ENCODE assay signal across 7 mouse cellular contexts in the genomic region with DNA sequence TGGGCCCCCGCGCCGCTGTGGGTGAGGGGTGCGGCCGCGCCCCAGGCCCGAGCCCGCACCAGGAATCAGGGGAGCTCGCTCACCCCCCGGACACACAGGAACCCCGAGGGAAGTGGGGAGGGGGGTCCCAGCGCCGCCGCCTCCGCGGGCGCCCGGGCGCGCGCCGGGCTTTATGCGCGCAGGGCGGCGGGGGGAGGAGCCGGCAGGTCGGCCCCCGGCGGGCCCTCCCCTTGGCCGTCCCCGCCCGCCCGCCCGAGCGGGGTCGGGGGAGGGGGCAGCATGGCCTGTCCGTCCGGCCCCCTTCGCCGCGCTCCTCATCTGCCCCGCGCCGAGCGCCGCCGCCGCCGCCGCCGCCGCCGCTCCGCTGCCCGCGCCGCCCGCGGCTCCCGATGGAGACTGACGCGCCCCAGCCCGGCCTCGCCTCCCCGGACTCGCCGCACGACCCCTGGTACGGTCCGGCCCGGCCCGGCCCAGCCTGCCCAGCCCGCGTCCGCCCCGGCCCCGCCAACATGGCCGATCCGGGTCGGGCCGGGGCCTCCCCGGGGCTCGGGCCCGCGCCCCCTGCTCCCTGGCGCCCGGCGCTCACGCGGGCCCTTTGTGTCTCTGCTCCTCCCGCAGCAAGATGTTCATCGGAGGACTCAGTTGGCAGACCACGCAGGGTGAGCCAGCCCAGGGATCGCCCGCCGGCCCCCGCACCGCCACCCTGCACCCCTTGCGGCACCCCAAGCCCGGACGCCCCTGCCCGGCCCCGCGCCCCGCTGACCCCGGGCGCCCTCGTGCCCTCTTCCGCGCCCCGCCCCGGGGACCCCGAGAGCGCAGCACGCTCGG. TPM values are rescaled to one million over a fixed set of nuclear protein-coding genes. Genes with fewer than 3 reads are reported as not detected.
DNase-seq lines count a peak whose midpoint lies in the region; ATAC-seq and TF ChIP-seq lines count a peak whose summit lies in the region.

TSS of gene Msi1 (plus strand) at position 241 of the 828 bp plus-strand sequence.

- peaks cover 8% of the 10 kb centered on the region; the same call in 1 of the 2 replicates for H3K4me1 ChIP-seq in lung, embryonic 14.5 days (ENCODE audit: insufficient read depth)
- H3K4me1 ChIP-seq in forebrain, embryonic 11.5 days (replicated peaks; ENCODE audit: control insufficient read depth, insufficient read depth, low read length): peaks cover 33% of the 10 kb centered on the region
- H3K4me1 ChIP-seq in midbrain, postnatal 0 days (ENCODE audit: insufficient read depth, low read length): peaks cover 28% of the 10 kb centered on the region

- no peak for TF ChIP-seq CTCF in lung, embryonic 14.5 days (IDR thresholded peaks at IDR 0.05; ENCODE audit: low read depth)
- TF ChIP-seq CTCF in midbrain, postnatal 0 days (IDR thresholded peaks at IDR 0.05): no peak

- peak within 1 kb of the TSS; percentile 88 for H3K4me3 ChIP-seq in lung, embryonic 14.5 days (ENCODE audit: low read depth, low read length)
- H3K4me3 ChIP-seq in forebrain, embryonic 11.5 days (ENCODE audit: low read depth, low read length): peak within 1 kb of the TSS; percentile 100
- H3K4me3 ChIP-seq in midbrain, postnatal 0 days (ENCODE audit: low read depth, low read length): peak within 1 kb of the TSS; percentile 95

- ATAC-seq in lung, embryonic 14.5 days (ENCODE audit: insufficient read depth): peak; percentile 81
- ATAC-seq in forebrain, embryonic 11.5 days (replicated peaks; ENCODE audit: low FRiP score): peak; percentile 84
- ATAC-seq in midbrain, postnatal 0 days (ENCODE audit: low FRiP score): peak; percentile 64

- H3K27me3 ChIP-seq in lung, embryonic 14.5 days (ENCODE audit: insufficient read depth, low read length): peaks cover 16% of the 10 kb centered on the region; the same call in 1 of the 2 replicates
- no peaks in the 10 kb centered on the region for H3K27me3 ChIP-seq in forebrain, embryonic 11.5 days (ENCODE audit: control insufficient read depth, insufficient read depth, low read length)
- no peaks in the 10 kb centered on the region for H3K27me3 ChIP-seq in midbrain, postnatal 0 days (ENCODE audit: insufficient read depth, low read length)

- peak within 1 kb of the TSS; percentile 92 for H3K9ac ChIP-seq in lung, embryonic 14.5 days
- peak within 1 kb of the TSS; percentile 100 for H3K9ac ChIP-seq in forebrain, embryonic 11.5 days (ENCODE audit: low read length)
- H3K9ac ChIP-seq in midbrain, postnatal 0 days (replicated peaks; ENCODE audit: low read length, poor library complexity, severe bottlenecking): peak within 1 kb of the TSS; percentile 97

- H3K4me2 ChIP-seq in lung, embryonic 14.5 days: peak within 1 kb of the TSS; percentile 82
- peak within 1 kb of the TSS; percentile 89 for H3K4me2 ChIP-seq in forebrain, embryonic 11.5 days (ENCODE audit: low read depth, low read length, severe bottlenecking)
- peak within 1 kb of the TSS; percentile 98 for H3K4me2 ChIP-seq in midbrain, postnatal 0 days (ENCODE audit: low read depth, low read length, poor library complexity, severe bottlenecking)

- WGBS in lung, embryonic 14.5 days: under 1% methylated on average over 43 of the region's 117 CpGs
- 0% methylated on average over 25 of the region's 117 CpGs for WGBS in forebrain, embryonic 11.5 days
- WGBS in midbrain, postnatal 0 days: 1% methylated on average over 47 of the region's 117 CpGs

- H3K36me3 ChIP-seq in lung, embryonic 14.5 days (ENCODE audit: insufficient read depth): 0 out of 2 replicates have a peak, but pooled peaks cover 13% of the 10 kb centered on the region
- peaks cover 7% of the 10 kb centered on the region; the same call in 1 of the 2 replicates for H3K36me3 ChIP-seq in forebrain, embryonic 11.5 days (ENCODE audit: control insufficient read depth, insufficient read depth, low read length)
- H3K36me3 ChIP-seq in midbrain, postnatal 0 days (ENCODE audit: insufficient read depth, low read length): no peaks in the 10 kb centered on the region

- DNase-seq in lung, embryonic 14.5 days: peak; percentile 77
- DNase-seq in lung, postnatal 36 days: no peak
- DNase-seq in adrenal gland, postnatal 36 days: peak; percentile 53 to 68
- DNase-seq in forebrain, embryonic 11.5 days (ENCODE audit: low spot score): peak; percentile 89
- DNase-seq in layer of hippocampus, postnatal 36 days: peak; percentile 23 to 40
- DNase-seq in midbrain, postnatal 0 days (ENCODE audit: low spot score): no peak
- DNase-seq in frontal cortex, postnatal 14 days (ENCODE audit: low spot score in 2 of 2): no peak

- peak within 1 kb of the TSS; percentile 63 for H3K27ac ChIP-seq in lung, embryonic 14.5 days (ENCODE audit: low read depth)
- peak within 1 kb of the TSS; percentile 100 for H3K27ac ChIP-seq in forebrain, embryonic 11.5 days (ENCODE audit: low read depth, low read length)
- H3K27ac ChIP-seq in midbrain, postnatal 0 days (ENCODE audit: low read depth, low read length): peak within 1 kb of the TSS; percentile 86

- H3K9me3 ChIP-seq in lung, embryonic 14.5 days (ENCODE audit: low read depth, low read length): no peaks in the 10 kb centered on the region
- no peaks in the 10 kb centered on the region for H3K9me3 ChIP-seq in forebrain, embryonic 11.5 days (ENCODE audit: control insufficient read depth, low read length)
- no peaks in the 10 kb centered on the region for H3K9me3 ChIP-seq in midbrain, postnatal 0 days (ENCODE audit: low read length)

RNA-seq across cellular contexts. Expression of gene Msi1, which starts in this region (rescaled TPM):
- polyA plus RNA-seq in lung, embryonic 14.5 days (2014; fragmentation: Nextera tagmentation; extraction: Ambion mirVana): 17.1 and 21.2 TPM in 2 replicates
- 10 to 100 TPM; 15.7 to 18.5 TPM for total RNA-seq in adrenal gland, postnatal 36 days (2021)
- 202 and 219 TPM in 2 replicates for polyA plus RNA-seq in forebrain, embryonic 11.5 days (2014; fragmentation: Nextera tagmentation; extraction: Ambion mirVana)
- 10 to 100 TPM; 52.1 to 53.0 TPM for total RNA-seq in layer of hippocampus, postnatal 36 days (2021)
- total RNA-seq in midbrain, postnatal 0 days (2014; rRNA removed): 72.5 and 82.9 TPM in 2 replicates
- 41.1 and 52.1 TPM in 2 replicates for polyA plus RNA-seq in midbrain, postnatal 0 days (2015; fragmentation: Nextera tagmentation; extraction: Ambion mirVana)

Comparison
In these comparisons a context has a peak if more than half of its experiments do, and no peak if none do; other contexts are left out.
1. DNase-seq: peak in lung, embryonic 14.5 days (single experiment), adrenal gland, postnatal 36 days (2 of 2), forebrain, embryonic 11.5 days (single experiment) and layer of hippocampus, postnatal 36 days (2 of 2); none in lung, postnatal 36 days (single experiment), midbrain, postnatal 0 days (single experiment) and frontal cortex, postnatal 14 days (0 of 2).
2. Peak in every context shown above with its lines, with median percentiles within 50 percentile points of each other: ATAC-seq, H3K27ac ChIP-seq, H3K4me2 ChIP-seq, H3K4me3 ChIP-seq and H3K9ac ChIP-seq.